Mouse (Mus musculus): ENCODE measurements around the gene Cdk9.

The Cdk9 gene

GRCm38 (mm10) chr2:32708643-32709042 lies 4.2 kb downstream of the Cdk9 start:
- no peak for DNase-seq (ENCODE audit: low spot score)

GRCm38 (mm10) chr2:32706971-32707370 lies 5.9 kb downstream of the Cdk9 start:
- DNase-seq (ENCODE audit: low spot score) = no peak

GRCm38 (mm10) chr2:32705018-32705417 lies 7.9 kb downstream of the Cdk9 start:
- no peak for DNase-seq (ENCODE audit: low spot score)

DNA sequence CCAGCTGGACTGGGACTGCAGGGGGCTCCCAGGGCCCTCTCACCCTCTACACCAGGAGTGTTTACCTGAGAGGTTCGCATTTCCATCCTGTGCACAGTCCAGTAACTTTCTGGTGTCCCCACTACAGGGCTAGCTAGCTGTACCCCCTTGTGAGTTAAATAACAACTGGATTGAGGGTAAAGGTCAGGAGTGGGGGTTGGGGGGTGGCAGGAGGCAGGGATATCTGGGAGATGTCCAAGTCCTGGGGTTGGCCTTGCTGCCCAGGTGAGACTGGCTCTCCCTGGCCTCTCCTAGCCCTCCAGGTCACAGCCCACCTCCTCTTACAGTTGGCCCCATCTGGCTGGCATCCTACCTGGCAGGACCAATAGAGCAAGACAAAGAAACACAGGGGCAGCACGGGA lies 8.9 kb downstream of the Cdk9 start, which contains the start of gene Fpgs:
Gene Fpgs (minus strand): TSS at position 125 of the 401 bp plus-strand sequence.
- no peak for DNase-seq (ENCODE audit: low spot score)

- DNase-seq (ENCODE audit: low spot score) = no peak
These were observed 9.8 kb downstream of the Cdk9 start for GRCm38 (mm10) chr2:32703046-32703445.

- DNase-seq (ENCODE audit: low spot score) = no peak
These were observed 11.7 kb downstream of the Cdk9 start for GRCm38 (mm10) chr2:32700966-32701743.

- DNase-seq (ENCODE audit: low spot score) = no peak
These were observed 13.2 kb downstream of the Cdk9 start for GRCm38 (mm10) chr2:32699680-32700079.

- DNase-seq (ENCODE audit: low spot score) = no peak
These were observed 18.2 kb downstream of the Cdk9 start for GRCm38 (mm10) chr2:32694691-32695090.

- peak; percentile 84 for DNase-seq (ENCODE audit: low spot score)
These were observed 19.0 kb downstream of the Cdk9 start for GRCm38 (mm10) chr2:32693823-32694411.

DNA sequence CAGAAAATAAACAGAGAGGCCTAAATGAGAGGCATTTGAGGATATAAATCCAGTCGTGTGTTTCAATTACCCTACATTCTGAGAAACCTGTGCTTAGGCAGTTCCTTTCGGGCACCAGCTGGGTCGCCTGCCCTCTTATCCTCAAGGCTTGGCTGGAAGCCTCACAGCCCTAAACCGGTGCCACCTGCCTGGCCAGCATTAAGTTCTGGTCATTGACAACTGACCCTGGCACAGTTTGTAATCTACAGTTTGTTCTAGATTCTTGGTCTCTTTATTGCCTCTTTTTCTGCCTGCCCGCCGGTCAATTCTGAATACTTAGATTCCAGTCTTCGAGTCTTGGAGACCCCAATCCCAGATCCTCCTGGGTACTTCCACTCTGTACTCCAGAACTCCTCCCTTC lies 19.6 kb downstream of the Cdk9 start:
- DNase-seq (ENCODE audit: low spot score) = no peak

GRCm38 (mm10) chr2:32692496-32692895 lies 20.4 kb downstream of the Cdk9 start:
- no peak for DNase-seq (ENCODE audit: low spot score)

GRCm38 (mm10) chr2:32691041-32691440 lies 21.8 kb downstream of the Cdk9 start:
- no peak for DNase-seq (ENCODE audit: low spot score)

- peak; percentile 78 for DNase-seq (ENCODE audit: low spot score)
These were observed 23.5 kb downstream of the Cdk9 start for GRCm38 (mm10) chr2:32689420-32689819.

DNA sequence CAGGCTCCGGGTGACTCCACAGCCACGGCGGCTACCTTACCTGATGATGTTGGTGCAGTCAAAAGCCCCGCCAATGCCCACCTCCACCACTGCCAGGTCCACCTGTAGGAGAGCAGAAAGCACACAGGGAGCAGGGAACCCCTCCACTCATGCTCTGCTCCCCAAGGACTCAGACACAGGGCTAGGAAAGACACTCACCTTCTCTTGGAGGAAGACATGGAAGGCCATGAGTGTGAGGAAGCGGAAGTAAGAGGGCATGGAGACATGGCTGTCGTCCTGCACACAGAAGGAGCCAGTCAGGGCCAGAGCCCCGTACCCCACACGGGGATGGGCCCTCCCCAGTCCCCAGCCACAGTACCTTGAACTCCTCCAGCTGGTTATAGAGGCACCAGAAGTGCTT lies 25.3 kb downstream of the Cdk9 start:
- no peak for DNase-seq (ENCODE audit: low spot score)

GRCm38 (mm10) chr2:32686640-32687039 lies 26.2 kb downstream of the Cdk9 start:
- DNase-seq (ENCODE audit: low spot score) = no peak

GRCm38 (mm10) chr2:32685807-32686206 lies 27.1 kb downstream of the Cdk9 start:
- no peak for DNase-seq (ENCODE audit: low spot score)

DNA sequence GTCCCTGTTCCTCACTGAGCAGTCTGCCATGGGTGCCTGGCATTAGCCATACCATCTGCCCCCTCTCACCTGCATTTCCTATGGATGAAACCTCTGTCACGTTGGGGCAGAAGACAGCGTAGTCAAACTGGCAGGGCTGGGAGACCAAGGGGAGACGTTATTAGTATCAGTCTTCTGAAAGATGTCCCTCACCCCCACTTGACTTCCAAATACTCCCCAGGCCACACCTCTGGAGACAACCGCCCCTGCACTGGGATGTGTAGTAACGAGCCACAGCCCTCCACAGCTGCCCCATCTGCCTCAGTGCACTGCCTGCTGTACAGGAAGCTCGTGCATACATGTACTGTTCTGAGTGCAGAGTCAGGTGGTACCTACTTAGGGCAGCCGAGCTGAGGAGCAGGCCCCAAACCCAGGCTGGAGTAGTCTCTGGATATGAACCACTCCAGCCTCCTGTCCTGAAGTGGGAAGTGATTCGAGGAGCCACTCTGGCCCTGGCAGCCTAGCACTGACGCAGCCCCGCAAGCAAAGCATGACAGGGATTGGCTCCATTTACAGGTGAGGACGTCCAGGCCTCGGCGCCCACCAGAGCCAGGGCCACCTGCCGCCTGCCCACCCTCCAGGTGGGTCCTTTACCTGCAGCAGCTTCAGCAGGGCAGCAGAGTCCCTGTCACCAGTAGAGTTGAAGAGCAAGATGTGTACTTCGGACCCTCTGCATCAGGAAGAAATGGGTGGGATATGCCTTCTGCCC lies 28.0 kb downstream of the Cdk9 start:
- DNase-seq (ENCODE audit: low spot score) = no peak

- no peak for DNase-seq (ENCODE audit: low spot score)
These were observed 29.2 kb downstream of the Cdk9 start for GRCm38 (mm10) chr2:32683701-32684100.

GRCm38 (mm10) chr2:32682721-32683417 lies 30.0 kb downstream of the Cdk9 start:
- DNase-seq (ENCODE audit: low spot score) = no peak

GRCm38 (mm10) chr2:32681754-32682153 lies 31.1 kb downstream of the Cdk9 start:
- no peak for DNase-seq (ENCODE audit: low spot score)

DNA sequence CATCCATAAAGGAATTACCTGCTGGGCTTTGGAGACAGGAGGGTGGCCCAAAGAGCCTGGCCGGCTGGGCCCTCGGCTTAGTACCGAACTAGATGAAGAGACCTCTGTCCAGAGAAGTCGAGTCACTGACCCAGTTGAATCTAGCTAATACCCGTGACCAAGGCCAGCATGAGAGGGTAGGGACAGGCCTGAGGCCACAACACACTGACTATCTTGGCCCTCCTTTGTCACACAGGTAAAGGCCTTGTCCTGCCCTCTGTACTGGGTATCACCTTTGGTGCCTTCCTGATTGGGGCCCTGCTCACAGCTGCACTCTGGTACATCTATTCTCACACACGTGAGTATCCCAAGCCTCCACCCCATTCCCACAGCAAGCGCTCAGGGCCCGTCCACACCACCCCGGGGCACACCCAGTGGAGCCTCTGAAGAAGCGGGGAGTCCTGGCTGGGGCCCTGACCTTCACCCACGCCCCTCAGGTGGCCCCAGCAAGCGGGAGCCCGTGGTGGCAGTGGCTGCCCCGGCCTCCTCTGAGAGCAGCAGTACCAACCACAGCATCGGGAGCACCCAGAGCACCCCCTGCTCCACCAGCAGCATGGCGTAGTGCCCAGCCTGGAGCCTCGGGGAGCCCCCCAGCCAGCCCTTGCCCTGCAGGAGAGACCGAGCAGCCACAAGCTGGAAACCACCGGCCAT lies 31.8 kb downstream of the Cdk9 start:
- DNase-seq (ENCODE audit: low spot score) = no peak

- no peak for DNase-seq (ENCODE audit: low spot score)
These were observed 32.8 kb downstream of the Cdk9 start for GRCm38 (mm10) chr2:32680051-32680451.

Data from ovary, postnatal 10 days (tissue).